Mouse (Mus musculus): ENCODE measurements around the gene Lbp. TPM values are rescaled to one million over a fixed set of nuclear protein-coding genes. Genes with fewer than 3 reads are reported as not detected.

Gene Lbp
- polyA plus RNA-seq, 1 experiment from 2014 or later: 1.5 TPM

- Histone ChIP-seq H3K4me3 (ENCODE audit: low read depth, low read length) (no peak overlapping the region), H3K27me3 (ENCODE audit: control insufficient read depth, insufficient read depth, low read length) (no peaks in the 10 kb centered on the region), H3K4me1 (replicated peaks; ENCODE audit: control insufficient read depth, insufficient read depth, low read length) (no peaks in the 10 kb centered on the region), H3K9ac (ENCODE audit: low read length) (no peak overlapping the region), H3K9me3 (ENCODE audit: control insufficient read depth, low read length) (no peaks in the 10 kb centered on the region), H3K27ac (ENCODE audit: low read depth, low read length) (no peak overlapping the region), H3K36me3 (ENCODE audit: control insufficient read depth, insufficient read depth, low read length) (no peaks in the 10 kb centered on the region), H3K4me2 (ENCODE audit: low read depth, low read length, severe bottlenecking) (no peak overlapping the region)
- no peak for DNase-seq (ENCODE audit: low spot score)
- WGBS: 91% methylated on average over 6 of the region's 6 CpGs
- ATAC-seq (replicated peaks; ENCODE audit: low FRiP score): no peak
Observed at GRCm38 (mm10) chr2:158321596-158321995, 15.3 kb downstream of the Lbp start.

DNA sequence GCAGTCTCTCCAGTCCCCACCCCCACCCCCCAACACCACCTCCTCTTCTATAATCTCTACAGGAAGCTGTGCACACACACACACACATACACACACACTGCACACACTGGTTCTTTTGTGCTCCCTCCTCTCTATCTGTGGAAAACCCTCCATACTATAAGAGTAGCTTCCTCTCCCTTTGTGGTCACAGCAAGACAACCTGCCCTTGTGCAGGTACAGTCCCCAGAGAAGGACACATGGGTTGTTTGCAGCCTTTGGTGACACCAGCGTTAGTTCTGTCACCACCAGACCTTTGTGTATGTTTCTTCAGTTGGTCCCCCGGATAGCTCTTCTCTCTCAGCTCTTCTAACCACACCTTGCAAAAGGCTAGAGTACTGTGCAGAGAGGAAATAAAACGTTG is 16.6 kb downstream of the Lbp start:
- no peaks in the 10 kb centered on the region for H3K36me3 ChIP-seq (ENCODE audit: control insufficient read depth, insufficient read depth, low read length)
- no peaks in the 10 kb centered on the region for H3K9me3 ChIP-seq (ENCODE audit: control insufficient read depth, low read length)
- 82% methylated on average over 3 of the region's 3 CpGs for WGBS
- H3K9ac ChIP-seq (ENCODE audit: low read length): no peak overlapping the region
- H3K4me1 ChIP-seq (replicated peaks; ENCODE audit: control insufficient read depth, insufficient read depth, low read length): no peaks in the 10 kb centered on the region
- H3K4me2 ChIP-seq (ENCODE audit: low read depth, low read length, severe bottlenecking): no peak overlapping the region
- DNase-seq (ENCODE audit: low spot score) (no peak), ATAC-seq (replicated peaks; ENCODE audit: low FRiP score) (no peak)
- H3K27ac ChIP-seq (ENCODE audit: low read depth, low read length): no peak overlapping the region
- H3K4me3 ChIP-seq (ENCODE audit: low read depth, low read length): no peak overlapping the region
- no peaks in the 10 kb centered on the region for H3K27me3 ChIP-seq (ENCODE audit: control insufficient read depth, insufficient read depth, low read length)

DNA sequence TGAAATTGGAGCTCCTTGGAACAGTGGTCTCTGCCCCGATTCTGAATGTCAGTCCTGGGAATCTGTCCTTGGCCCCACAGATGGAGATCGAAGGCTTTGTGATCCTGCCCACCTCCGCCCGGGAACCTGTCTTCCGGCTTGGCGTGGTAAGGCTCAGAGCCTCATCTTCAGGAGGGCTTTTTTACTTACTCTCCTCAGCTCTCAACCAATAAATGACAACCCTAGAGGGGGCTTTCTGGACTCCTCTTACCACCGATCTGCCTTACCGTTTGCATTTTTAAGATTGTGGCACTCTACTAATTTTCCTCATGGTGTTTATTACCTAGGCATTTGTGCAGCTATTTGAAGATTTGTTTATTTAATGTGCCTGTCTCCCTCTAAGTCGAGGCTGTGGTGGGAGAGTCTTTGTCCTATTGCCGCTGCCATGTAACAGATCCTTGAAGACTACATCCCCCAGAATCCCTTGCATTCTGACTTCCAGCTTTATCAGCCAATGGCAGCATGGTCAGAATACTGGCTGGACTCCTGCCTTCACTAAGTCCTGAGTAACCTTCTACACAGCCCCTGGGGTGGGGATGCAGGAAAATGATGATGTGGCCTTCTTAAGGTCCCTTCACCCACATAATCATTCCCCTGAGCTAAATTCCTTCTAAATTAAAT is 18.4 kb downstream of the Lbp start:
- ATAC-seq (replicated peaks; ENCODE audit: low FRiP score): peak; percentile 75
- Histone ChIP-seq H3K9me3 (ENCODE audit: control insufficient read depth, low read length) (no peaks in the 10 kb centered on the region), H3K27me3 (ENCODE audit: control insufficient read depth, insufficient read depth, low read length) (no peaks in the 10 kb centered on the region), H3K4me2 (ENCODE audit: low read depth, low read length, severe bottlenecking) (no peak overlapping the region), H3K36me3 (ENCODE audit: control insufficient read depth, insufficient read depth, low read length) (no peaks in the 10 kb centered on the region), H3K27ac (ENCODE audit: low read depth, low read length) (no peak overlapping the region), H3K4me3 (ENCODE audit: low read depth, low read length) (no peak overlapping the region), H3K4me1 (replicated peaks; ENCODE audit: control insufficient read depth, insufficient read depth, low read length) (no peaks in the 10 kb centered on the region), H3K9ac (ENCODE audit: low read length) (no peak overlapping the region)
- WGBS: 61% methylated on average over 10 of the region's 10 CpGs
- no peak for DNase-seq (ENCODE audit: low spot score)

- no peak for DNase-seq (ENCODE audit: low spot score)
- WGBS: 62% methylated on average over 8 of the region's 8 CpGs
- no peaks in the 10 kb centered on the region for H3K27me3 ChIP-seq (ENCODE audit: control insufficient read depth, insufficient read depth, low read length)
- H3K36me3 ChIP-seq (ENCODE audit: control insufficient read depth, insufficient read depth, low read length): no peaks in the 10 kb centered on the region
- no peaks in the 10 kb centered on the region for H3K4me1 ChIP-seq (replicated peaks; ENCODE audit: control insufficient read depth, insufficient read depth, low read length)
- ATAC-seq (replicated peaks; ENCODE audit: low FRiP score): no peak
- H3K9ac ChIP-seq (ENCODE audit: low read length): no peak overlapping the region
- no peaks in the 10 kb centered on the region for H3K9me3 ChIP-seq (ENCODE audit: control insufficient read depth, low read length)
- no peak overlapping the region for H3K27ac ChIP-seq (ENCODE audit: low read depth, low read length)
- H3K4me3 ChIP-seq (ENCODE audit: low read depth, low read length): no peak overlapping the region
- H3K4me2 ChIP-seq (ENCODE audit: low read depth, low read length, severe bottlenecking): no peak overlapping the region
Observed at GRCm38 (mm10) chr2:158325609-158326008, 19.3 kb downstream of the Lbp start.

DNA sequence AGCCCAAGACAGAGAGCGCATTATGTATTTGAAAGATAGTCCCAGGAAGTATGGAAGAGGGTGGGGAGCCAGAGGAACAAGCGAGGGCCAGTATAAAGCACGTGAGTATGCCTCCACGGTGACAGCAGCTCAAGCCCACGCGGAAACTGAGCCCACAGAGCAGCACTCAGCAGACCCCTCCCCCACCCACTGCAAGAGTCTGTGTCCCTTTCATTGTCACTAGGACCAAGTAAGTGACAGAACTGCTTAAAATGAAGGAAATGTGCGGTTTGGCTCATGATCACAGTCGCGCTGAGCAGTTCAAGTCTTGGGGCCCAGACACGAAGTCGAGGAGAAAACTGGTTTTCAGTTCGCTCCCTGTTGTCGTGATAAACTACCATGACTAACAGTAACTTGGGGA is 28.1 kb downstream of the Lbp start:
- DNase-seq (ENCODE audit: low spot score): no peak
- 90% methylated on average over 13 of the region's 13 CpGs for WGBS
- ATAC-seq (replicated peaks; ENCODE audit: low FRiP score): no peak
- 0 out of 2 replicates have a peak, but pooled peaks cover 2% of the 10 kb centered on the region for H3K4me1 ChIP-seq (replicated peaks; ENCODE audit: control insufficient read depth, insufficient read depth, low read length)
- H3K9me3 ChIP-seq (ENCODE audit: control insufficient read depth, low read length): no peaks in the 10 kb centered on the region
- H3K36me3 ChIP-seq (ENCODE audit: control insufficient read depth, insufficient read depth, low read length): no peaks in the 10 kb centered on the region
- H3K27me3 ChIP-seq (ENCODE audit: control insufficient read depth, insufficient read depth, low read length): no peaks in the 10 kb centered on the region
- H3K9ac ChIP-seq (ENCODE audit: low read length): no peak overlapping the region
- H3K4me3 ChIP-seq (ENCODE audit: low read depth, low read length): no peak overlapping the region
- no peak overlapping the region for H3K4me2 ChIP-seq (ENCODE audit: low read depth, low read length, severe bottlenecking)
- no peak overlapping the region for H3K27ac ChIP-seq (ENCODE audit: low read depth, low read length)

DNA sequence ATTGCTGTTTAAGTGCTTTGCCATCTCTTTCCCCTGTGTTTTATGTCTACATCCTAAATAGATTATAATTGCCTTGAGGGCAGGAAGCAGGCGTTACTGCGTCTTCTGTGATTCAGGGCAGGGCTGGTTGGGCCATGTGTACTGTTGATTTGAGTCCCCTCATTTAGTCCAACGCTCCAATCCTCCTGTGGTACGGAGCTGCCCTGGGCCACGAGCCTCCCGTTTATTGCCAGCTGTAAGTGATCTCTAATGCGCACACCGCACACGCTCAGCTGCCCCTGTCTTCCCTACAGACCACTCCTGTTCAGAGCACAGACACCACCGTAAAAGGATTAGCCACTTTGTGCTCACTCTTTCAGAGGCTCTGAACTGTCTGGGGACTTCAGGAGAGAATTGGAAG is 31.4 kb downstream of the Lbp start:
- H3K9ac ChIP-seq (ENCODE audit: low read length): no peak overlapping the region
- no peak for DNase-seq (ENCODE audit: low spot score)
- H3K36me3 ChIP-seq (ENCODE audit: control insufficient read depth, insufficient read depth, low read length): no peaks in the 10 kb centered on the region
- no peak overlapping the region for H3K27ac ChIP-seq (ENCODE audit: low read depth, low read length)
- no peak for ATAC-seq (replicated peaks; ENCODE audit: low FRiP score)
- H3K27me3 ChIP-seq (ENCODE audit: control insufficient read depth, insufficient read depth, low read length): no peaks in the 10 kb centered on the region
- no peak overlapping the region for H3K4me2 ChIP-seq (ENCODE audit: low read depth, low read length, severe bottlenecking)
- H3K9me3 ChIP-seq (ENCODE audit: control insufficient read depth, low read length): no peaks in the 10 kb centered on the region
- H3K4me3 ChIP-seq (ENCODE audit: low read depth, low read length): no peak overlapping the region
- 0 out of 2 replicates have a peak, but pooled peaks cover 2% of the 10 kb centered on the region for H3K4me1 ChIP-seq (replicated peaks; ENCODE audit: control insufficient read depth, insufficient read depth, low read length)
- WGBS: 82% methylated on average over 10 of the region's 10 CpGs

DNA sequence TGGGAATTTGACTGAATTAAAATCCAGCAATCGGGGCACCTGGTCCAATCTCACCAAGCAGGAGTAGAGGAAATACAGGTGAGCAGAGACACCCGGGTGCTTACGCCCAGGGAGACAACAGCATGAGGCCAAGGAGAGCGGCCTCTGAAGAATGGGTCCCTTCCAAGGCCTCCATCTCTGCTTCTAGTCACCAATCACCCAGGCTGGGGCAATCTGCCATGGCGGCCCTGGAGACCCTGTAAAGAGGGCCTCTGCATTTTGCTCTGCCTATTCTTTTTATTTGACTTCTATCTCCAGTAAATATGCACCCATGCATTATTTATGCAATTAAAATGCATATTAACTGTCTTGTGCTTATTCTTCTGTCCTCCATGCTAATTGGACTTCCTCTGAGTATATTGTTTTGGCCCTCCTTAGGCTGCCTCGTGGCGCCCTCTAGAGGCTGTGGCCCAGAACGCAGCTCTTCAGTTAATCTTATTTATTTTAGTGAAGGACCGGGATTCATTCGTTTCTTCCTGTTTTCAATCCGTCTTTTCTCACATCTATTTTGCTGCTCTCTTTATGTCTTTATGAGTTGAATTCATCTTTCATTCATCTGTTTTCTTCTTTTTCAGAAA is 33.8 kb downstream of the Lbp start:
- no peak overlapping the region for H3K4me3 ChIP-seq (ENCODE audit: low read depth, low read length)
- H3K27me3 ChIP-seq (ENCODE audit: control insufficient read depth, insufficient read depth, low read length): no peaks in the 10 kb centered on the region
- H3K36me3 ChIP-seq (ENCODE audit: control insufficient read depth, insufficient read depth, low read length): no peaks in the 10 kb centered on the region
- H3K9ac ChIP-seq (ENCODE audit: low read length): no peak overlapping the region
- H3K27ac ChIP-seq (ENCODE audit: low read depth, low read length): no peak overlapping the region
- WGBS: 40% methylated on average over 11 of the region's 11 CpGs
- H3K4me2 ChIP-seq (ENCODE audit: low read depth, low read length, severe bottlenecking): no peak overlapping the region
- 0 out of 2 replicates have a peak, but pooled peaks cover 2% of the 10 kb centered on the region for H3K4me1 ChIP-seq (replicated peaks; ENCODE audit: control insufficient read depth, insufficient read depth, low read length)
- no peak for ATAC-seq (replicated peaks; ENCODE audit: low FRiP score)
- DNase-seq (ENCODE audit: low spot score): peak; percentile 81
- H3K9me3 ChIP-seq (ENCODE audit: control insufficient read depth, low read length): no peaks in the 10 kb centered on the region

DNA sequence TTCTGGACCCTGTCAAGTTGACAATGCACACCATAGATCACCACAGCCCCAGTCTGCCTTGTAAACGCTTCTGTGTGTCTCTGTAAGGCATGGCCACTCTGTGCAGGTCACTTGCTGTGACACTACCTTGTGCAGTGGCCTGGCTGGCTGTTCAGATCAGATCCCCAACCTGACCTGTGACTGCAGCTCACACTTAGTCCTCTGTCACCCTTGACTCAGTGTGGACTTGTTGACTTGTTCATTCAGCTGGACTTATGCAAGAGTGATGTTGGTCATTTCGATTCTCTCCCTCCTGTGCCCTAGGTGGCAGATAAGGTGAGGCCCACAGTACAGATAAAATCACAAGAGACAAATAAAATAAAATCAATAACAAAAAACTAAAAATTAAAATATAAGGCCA is 35.0 kb downstream of the Lbp start:
- H3K4me3 ChIP-seq (ENCODE audit: low read depth, low read length): no peak overlapping the region
- no peak overlapping the region for H3K27ac ChIP-seq (ENCODE audit: low read depth, low read length)
- 87% methylated on average over 2 of the region's 2 CpGs for WGBS
- H3K9ac ChIP-seq (ENCODE audit: low read length): no peak overlapping the region
- no peaks in the 10 kb centered on the region for H3K9me3 ChIP-seq (ENCODE audit: control insufficient read depth, low read length)
- no peak overlapping the region for H3K4me2 ChIP-seq (ENCODE audit: low read depth, low read length, severe bottlenecking)
- ATAC-seq (replicated peaks; ENCODE audit: low FRiP score) (no peak), DNase-seq (ENCODE audit: low spot score) (no peak)
- H3K36me3 ChIP-seq (ENCODE audit: control insufficient read depth, insufficient read depth, low read length): no peaks in the 10 kb centered on the region
- H3K4me1 ChIP-seq (replicated peaks; ENCODE audit: control insufficient read depth, insufficient read depth, low read length): no peaks in the 10 kb centered on the region
- no peaks in the 10 kb centered on the region for H3K27me3 ChIP-seq (ENCODE audit: control insufficient read depth, insufficient read depth, low read length)

DNA sequence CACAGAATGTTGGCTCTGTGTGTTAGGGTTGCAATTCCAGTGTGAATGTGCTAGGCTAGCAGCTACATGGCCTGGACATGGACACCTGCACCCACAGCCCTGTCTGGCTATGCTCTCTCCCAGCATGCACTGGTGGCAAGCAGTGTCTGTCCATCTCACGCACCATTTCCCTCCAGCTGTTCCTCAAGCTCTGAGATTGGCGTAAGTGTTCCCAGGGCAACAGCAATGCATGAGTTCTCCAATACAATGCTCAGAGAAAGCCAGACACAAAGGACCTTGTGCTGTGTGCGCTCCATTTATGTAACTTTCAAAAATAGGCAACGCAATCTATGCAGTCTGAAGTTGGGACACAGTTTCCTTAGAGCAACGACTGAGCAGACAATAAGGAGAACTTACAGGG is 37.2 kb downstream of the Lbp start:
- Histone ChIP-seq H3K4me3 (ENCODE audit: low read depth, low read length) (no peak overlapping the region), H3K9me3 (ENCODE audit: control insufficient read depth, low read length) (no peaks in the 10 kb centered on the region), H3K9ac (ENCODE audit: low read length) (no peak overlapping the region), H3K4me2 (ENCODE audit: low read depth, low read length, severe bottlenecking) (no peak overlapping the region), H3K36me3 (ENCODE audit: control insufficient read depth, insufficient read depth, low read length) (no peaks in the 10 kb centered on the region), H3K27me3 (ENCODE audit: control insufficient read depth, insufficient read depth, low read length) (no peaks in the 10 kb centered on the region), H3K27ac (ENCODE audit: low read depth, low read length) (peak overlapping the region; percentile 25; the same call in 1 of the 2 replicates), H3K4me1 (replicated peaks; ENCODE audit: control insufficient read depth, insufficient read depth, low read length) (no peaks in the 10 kb centered on the region)
- DNase-seq (ENCODE audit: low spot score): peak; percentile 62
- WGBS: 19% methylated on average over 5 of the region's 5 CpGs
- ATAC-seq (replicated peaks; ENCODE audit: low FRiP score): peak; percentile 72
